Mouse (Mus musculus) lung, embryonic 14.5 days (tissue): Measurements from ENCODE around the gene Dlx4. TPM values are rescaled to one million over a fixed set of nuclear protein-coding genes. Genes with fewer than 3 reads are reported as not detected.

ENCODE experiments used
- ATAC-seq: fragments of 200-750 bp; cut with Nextera tagmentation; 2 replicates; pipeline ENCODE4 v1.8.0; 2017; ENCODE audit warnings: mild to moderate bottlenecking, moderate TSS enrichment, moderate library complexity; ENCODE audit not compliant: insufficient read depth
- DNase-seq: peaks from one replicate; pipeline ENCODE4 v3.0.0-alpha.2; 2015
- H3K27ac ChIP-seq: fragments of 300-500 bp; sonication (generic); 2 replicates; pipeline ENCODE4 v1.5.1; 2014; ENCODE audit warnings: low read depth, mild to moderate bottlenecking, moderate library complexity
- H3K27me3 ChIP-seq: fragments of 300-500 bp; sonication (generic); 2 replicates; pipeline ENCODE4 v1.6.1; 2014; ENCODE audit warnings: low read length, control low read depth; ENCODE audit not compliant: insufficient read depth
- H3K36me3 ChIP-seq: fragments of 300-500 bp; sonication (generic); 2 replicates; pipeline ENCODE4 v1.6.1; 2014; ENCODE audit warnings: control low read depth; ENCODE audit not compliant: insufficient read depth
- H3K4me1 ChIP-seq: fragments of 300-500 bp; sonication (generic); 2 replicates; pipeline ENCODE4 v1.6.1; 2014; ENCODE audit warnings: antibody characterized with exemption, control low read depth; ENCODE audit not compliant: insufficient read depth
- H3K4me2 ChIP-seq: fragments of 300-500 bp; sonication (generic); 2 replicates; pipeline ENCODE4 v1.6.1; 2014; ENCODE audit warnings: mild to moderate bottlenecking
- H3K4me3 ChIP-seq: fragments of 300-500 bp; sonication (generic); 2 replicates; pipeline ENCODE4 v1.5.1; 2014; ENCODE audit warnings: low read depth, low read length
- H3K9ac ChIP-seq: fragments of 300-500 bp; sonication (generic); 2 replicates; pipeline ENCODE4 v1.6.1; 2014
- H3K9me3 ChIP-seq: fragments of 300-500 bp; sonication (generic); 2 replicates; pipeline ENCODE4 v1.6.1; 2016; ENCODE audit warnings: low read depth, low read length, control low read depth
- CTCF ChIP-seq: IDR thresholded peaks from 2 replicates; pipeline ENCODE4 v1.5.1; 2016; ENCODE audit warnings: antibody characterized with exemption, low read depth
- WGBS: fragments of 180-500 bp; shearing (Covaris S2); extraction: QIAGEN DNeasy Blood & Tissue Kit; methylation state at CpG from one replicate; pipeline ENCODE4 v1.1.7; 2014; 5-methylcytosine and 5-hydroxymethylcytosine counted together
- polyA plus RNA-seq: library from polyadenylated mRNA; unstranded; fragments of >200 nt; fragmentation: Nextera tagmentation; extraction: Ambion mirVana; gene quantifications from 2 replicates; pipeline ENCODE4 v1.2.1, GENCODE M21; 2014

The Dlx4 gene
- polyA plus RNA-seq, 1 experiment from 2014 or later: 0.57 TPM

GRCm38 (mm10) chr11:95119990-95120632 is 26.0 kb downstream of the Dlx4 start, which contains the start of gene Dlx3:
Dlx3 (plus strand) TSS chr11:95120119.
- Histone ChIP-seq H3K36me3 (no peaks in the 10 kb centered on the region), H3K27ac (no peak within 1 kb of the TSS), H3K4me3 (peak within 1 kb of the TSS; percentile 39), H3K9ac (peak within 1 kb of the TSS; percentile 23; the same call in 1 of the 2 replicates), H3K4me2 (peak within 1 kb of the TSS; percentile 77), H3K9me3 (no peaks in the 10 kb centered on the region), H3K4me1 (no peaks in the 10 kb centered on the region), H3K27me3 (peaks cover 65% of the 10 kb centered on the region)
- ATAC-seq (peak; percentile 56), DNase-seq (peak; percentile 85)
- 1% methylated on average over 53 of the region's 55 CpGs for WGBS
- no peak for TF ChIP-seq CTCF

DNA sequence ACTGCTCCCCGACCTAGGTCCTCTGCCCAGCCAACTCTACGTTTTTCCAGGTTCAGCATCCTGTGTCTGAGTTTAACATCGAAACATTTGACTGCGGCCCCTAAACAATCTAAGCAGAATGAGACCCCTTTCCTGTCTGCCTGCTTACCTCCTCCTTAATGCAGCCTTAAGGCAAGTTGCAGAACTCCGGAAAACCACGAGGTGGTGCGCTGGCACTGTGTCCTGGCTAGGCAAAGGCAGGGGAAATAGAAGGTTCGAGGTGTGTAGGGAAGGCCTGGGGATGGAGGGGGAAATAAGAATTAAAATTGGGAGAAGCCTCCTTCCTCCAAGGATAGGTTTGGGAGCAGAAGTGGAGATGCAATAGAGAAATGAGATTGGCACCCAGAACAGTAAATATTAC is 27.6 kb downstream of the Dlx4 start:
- 3% methylated on average over 8 of the region's 8 CpGs for WGBS
- Histone ChIP-seq H3K27me3 (peaks cover 55% of the 10 kb centered on the region), H3K4me1 (no peaks in the 10 kb centered on the region), H3K4me2 (peak overlapping the region; percentile 23; the same call in 1 of the 2 replicates), H3K9ac (no peak overlapping the region), H3K36me3 (no peaks in the 10 kb centered on the region), H3K9me3 (no peaks in the 10 kb centered on the region), H3K27ac (no peak overlapping the region), H3K4me3 (no peak overlapping the region)
- peak; percentile 98 for TF ChIP-seq CTCF
- DNase-seq: peak; percentile 92
- ATAC-seq: 0 out of 2 replicates have a peak, but pooled peaks have one; percentile 45

DNA sequence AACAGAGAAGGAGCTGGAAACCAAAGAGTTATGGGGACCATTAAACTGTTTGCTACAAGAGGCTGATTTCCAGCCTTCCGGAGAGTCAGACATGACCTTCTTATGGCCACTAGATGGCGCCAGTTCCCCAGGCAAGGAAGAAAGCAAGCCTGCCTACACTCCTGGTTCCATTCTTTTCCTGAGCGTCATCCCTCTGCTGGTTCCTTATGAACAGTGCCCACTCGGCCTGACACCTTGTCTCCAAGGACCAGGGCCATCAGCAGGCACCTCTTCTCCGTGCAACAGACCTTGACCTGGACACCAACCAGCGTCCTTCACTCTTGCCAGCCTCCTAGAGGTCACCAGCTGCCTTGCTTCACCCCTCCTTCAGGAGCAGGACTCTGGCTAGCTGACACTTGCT is 29.0 kb downstream of the Dlx4 start:
- no peak overlapping the region for H3K9ac ChIP-seq
- H3K36me3 ChIP-seq: no peaks in the 10 kb centered on the region
- TF ChIP-seq CTCF: peak; percentile 99
- H3K27ac ChIP-seq: no peak overlapping the region
- WGBS: 2% methylated on average over 6 of the region's 6 CpGs
- DNase-seq (peak; percentile 94), ATAC-seq (peak; percentile 53)
- H3K4me1 ChIP-seq: no peaks in the 10 kb centered on the region
- H3K9me3 ChIP-seq: no peaks in the 10 kb centered on the region
- H3K4me3 ChIP-seq: no peak overlapping the region
- peaks cover 41% of the 10 kb centered on the region for H3K27me3 ChIP-seq
- no peak overlapping the region for H3K4me2 ChIP-seq

DNA sequence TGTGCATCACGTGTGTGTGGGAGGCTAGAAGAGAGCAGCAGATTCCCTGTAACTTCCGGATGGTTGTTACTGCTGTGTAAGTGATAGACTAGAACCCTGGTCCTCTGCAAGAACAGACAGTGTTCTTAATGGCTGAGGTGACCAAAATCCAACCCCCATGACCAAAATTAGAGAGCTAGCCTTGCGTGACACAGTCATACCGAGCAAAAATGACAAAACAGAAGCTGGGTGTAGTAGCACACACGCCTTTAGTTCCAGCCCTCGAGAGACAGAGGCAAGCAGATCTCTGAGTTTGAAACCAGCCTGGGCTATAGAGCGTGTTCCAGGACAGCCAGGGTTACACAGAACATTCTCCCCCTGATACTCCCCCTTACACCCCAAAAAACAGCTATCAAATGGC is 36.0 kb downstream of the Dlx4 start:
- no peak overlapping the region for H3K4me2 ChIP-seq
- no peak overlapping the region for H3K4me3 ChIP-seq
- no peaks in the 10 kb centered on the region for H3K36me3 ChIP-seq
- peaks cover 7% of the 10 kb centered on the region; the same call in 1 of the 2 replicates for H3K4me1 ChIP-seq
- DNase-seq (no peak), ATAC-seq (no peak)
- no peak overlapping the region for H3K9ac ChIP-seq
- H3K27me3 ChIP-seq: no peaks in the 10 kb centered on the region
- TF ChIP-seq CTCF: no peak
- H3K27ac ChIP-seq: no peak overlapping the region
- WGBS: 82% methylated on average over 7 of the region's 7 CpGs
- H3K9me3 ChIP-seq: no peaks in the 10 kb centered on the region

GRCm38 (mm10) chr11:95109000-95109399 is 37.1 kb downstream of the Dlx4 start:
- no peak for ATAC-seq
- 88% methylated on average over 2 of the region's 2 CpGs for WGBS
- Histone ChIP-seq H3K4me2 (no peak overlapping the region), H3K36me3 (no peaks in the 10 kb centered on the region), H3K4me3 (no peak overlapping the region), H3K4me1 (peaks cover 16% of the 10 kb centered on the region; the same call in 1 of the 2 replicates), H3K9ac (no peak overlapping the region), H3K9me3 (no peaks in the 10 kb centered on the region), H3K27ac (no peak overlapping the region), H3K27me3 (no peaks in the 10 kb centered on the region)
- DNase-seq: no peak
- TF ChIP-seq CTCF: no peak

GRCm38 (mm10) chr11:95106440-95107236 is 39.4 kb downstream of the Dlx4 start:
- H3K4me2 ChIP-seq: peak overlapping the region; percentile 13; the same call in 1 of the 2 replicates
- no peak overlapping the region for H3K9ac ChIP-seq
- DNase-seq (peak; percentile 90), ATAC-seq (peak; percentile 39; the same call in 1 of the 2 replicates)
- H3K27me3 ChIP-seq: no peaks in the 10 kb centered on the region
- WGBS: 31% methylated on average over 23 of the region's 23 CpGs
- H3K27ac ChIP-seq: no peak overlapping the region
- H3K36me3 ChIP-seq: no peaks in the 10 kb centered on the region
- no peaks in the 10 kb centered on the region for H3K9me3 ChIP-seq
- peak; percentile 97 for TF ChIP-seq CTCF
- H3K4me1 ChIP-seq: peaks cover 16% of the 10 kb centered on the region; the same call in 1 of the 2 replicates
- no peak overlapping the region for H3K4me3 ChIP-seq

- Histone ChIP-seq H3K4me1 (peaks cover 16% of the 10 kb centered on the region; the same call in 1 of the 2 replicates), H3K27me3 (no peaks in the 10 kb centered on the region), H3K4me3 (peak overlapping the region; percentile 24), H3K27ac (peak overlapping the region; percentile 64), H3K36me3 (no peaks in the 10 kb centered on the region), H3K4me2 (peak overlapping the region; percentile 57), H3K9me3 (no peaks in the 10 kb centered on the region), H3K9ac (peak overlapping the region; percentile 27; the same call in 1 of the 2 replicates)
- 1% methylated on average over 25 of the region's 25 CpGs for WGBS
- peak; percentile 75 for DNase-seq
- ATAC-seq: peak; percentile 39; the same call in 1 of the 2 replicates
- 0 out of 2 replicates have a peak, but pooled peaks have one; percentile 2 for TF ChIP-seq CTCF
Observed at GRCm38 (mm10) chr11:95105274-95105874, 40.7 kb downstream of the Dlx4 start.
